Mouse (Mus musculus): ENCODE results near the gene Paqr8. TPM values are rescaled to one million over a fixed set of nuclear protein-coding genes. Genes with fewer than 3 reads are reported as not detected.

The Paqr8 gene
- polyA plus RNA-seq, 1 experiment from 2014 or later = 0.68 TPM

DNA sequence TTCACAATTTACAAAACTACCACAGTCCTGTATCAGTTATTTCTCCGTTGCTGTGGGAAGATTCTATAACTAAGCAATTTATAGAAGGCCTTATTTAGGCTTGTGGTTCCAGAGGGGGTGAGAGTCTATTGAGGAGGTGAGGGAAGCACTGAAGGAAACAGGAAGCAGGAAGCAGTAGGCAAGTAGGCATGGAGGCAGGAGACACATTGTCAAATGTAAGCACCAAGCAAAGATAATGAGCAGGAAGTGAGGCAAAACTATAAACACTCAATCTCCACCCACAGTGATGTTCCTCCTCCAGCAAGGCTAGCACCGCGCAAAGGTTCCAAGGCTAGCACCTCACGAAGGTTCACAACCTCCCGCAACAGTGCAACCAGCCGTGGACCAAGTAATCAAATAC is 91.4 kb downstream of the Paqr8 start:
- no peak overlapping the region for H3K4me3 ChIP-seq
- no peak overlapping the region for H3K27ac ChIP-seq
- no peaks in the 10 kb centered on the region for H3K9me3 ChIP-seq (replicated peaks)
- no peak overlapping the region for H3K4me2 ChIP-seq
- no peak for ATAC-seq
- H3K36me3 ChIP-seq = no peaks in the 10 kb centered on the region
- whole genome bisulfite sequencing (ENCODE audit: insufficient replicate concordance) = 73% methylated on average over 6 of the region's 6 CpGs
- peaks cover 5% of the 10 kb centered on the region; the same call in 1 of the 2 replicates for H3K4me1 ChIP-seq
- H3K9ac ChIP-seq = no peak overlapping the region
- H3K27me3 ChIP-seq (replicated peaks) = no peaks in the 10 kb centered on the region

DNA sequence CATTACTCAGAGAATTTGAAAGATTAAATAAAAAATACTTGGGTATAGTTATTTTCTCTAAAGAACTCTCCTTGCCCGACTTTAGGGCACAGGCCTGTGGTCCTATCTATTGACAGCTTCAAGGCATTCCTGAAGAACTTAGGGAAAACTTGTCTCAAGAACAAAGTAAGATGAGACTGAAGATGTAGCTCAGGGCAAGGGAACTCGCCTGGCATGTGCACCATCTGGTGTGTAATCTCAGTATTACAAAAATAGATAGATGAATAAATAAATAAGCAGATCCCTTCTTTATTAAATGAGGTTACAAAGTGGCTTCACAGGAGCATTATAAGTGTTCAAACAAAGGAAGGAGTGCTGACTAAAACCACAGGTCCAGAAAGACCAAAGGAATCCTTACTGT is 93.7 kb downstream of the Paqr8 start:
- Histone ChIP-seq H3K9ac (no peak overlapping the region), H3K27me3 (replicated peaks) (no peaks in the 10 kb centered on the region), H3K4me3 (no peak overlapping the region), H3K36me3 (no peaks in the 10 kb centered on the region), H3K27ac (no peak overlapping the region), H3K9me3 (replicated peaks) (no peaks in the 10 kb centered on the region), H3K4me2 (no peak overlapping the region), H3K4me1 (peaks cover 5% of the 10 kb centered on the region; the same call in 1 of the 2 replicates)
- WGBS (ENCODE audit: insufficient replicate concordance) = 53% methylated on average over 2 of the region's 2 CpGs
- ATAC-seq = no peak

DNA sequence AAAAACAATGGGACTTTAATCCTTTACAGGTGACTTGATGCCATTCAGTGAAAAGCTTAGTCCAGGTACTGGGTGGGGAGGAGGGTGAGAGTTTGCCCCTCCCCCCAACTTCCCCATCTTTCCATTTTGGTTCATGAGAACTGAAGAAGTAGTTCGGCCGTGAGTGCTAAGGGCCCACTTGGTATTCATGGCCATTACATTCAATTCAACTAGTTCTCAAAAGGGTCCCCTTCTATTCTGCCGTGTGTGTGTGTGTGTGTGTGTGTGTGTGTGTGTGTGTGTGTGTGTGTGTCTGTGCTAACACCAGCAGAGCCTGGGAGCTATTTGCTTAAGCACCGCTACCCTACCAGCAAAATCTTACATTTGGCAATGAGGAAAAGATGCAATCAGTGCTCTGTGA is 94.2 kb downstream of the Paqr8 start:
- Histone ChIP-seq H3K9me3 (replicated peaks) (no peaks in the 10 kb centered on the region), H3K4me3 (no peak overlapping the region), H3K9ac (no peak overlapping the region), H3K4me1 (peaks cover 5% of the 10 kb centered on the region; the same call in 1 of the 2 replicates), H3K27ac (no peak overlapping the region), H3K4me2 (no peak overlapping the region), H3K36me3 (no peaks in the 10 kb centered on the region), H3K27me3 (replicated peaks) (no peaks in the 10 kb centered on the region)
- ATAC-seq = no peak
- WGBS (ENCODE audit: insufficient replicate concordance) = 61% methylated on average over 4 of the region's 4 CpGs

DNA sequence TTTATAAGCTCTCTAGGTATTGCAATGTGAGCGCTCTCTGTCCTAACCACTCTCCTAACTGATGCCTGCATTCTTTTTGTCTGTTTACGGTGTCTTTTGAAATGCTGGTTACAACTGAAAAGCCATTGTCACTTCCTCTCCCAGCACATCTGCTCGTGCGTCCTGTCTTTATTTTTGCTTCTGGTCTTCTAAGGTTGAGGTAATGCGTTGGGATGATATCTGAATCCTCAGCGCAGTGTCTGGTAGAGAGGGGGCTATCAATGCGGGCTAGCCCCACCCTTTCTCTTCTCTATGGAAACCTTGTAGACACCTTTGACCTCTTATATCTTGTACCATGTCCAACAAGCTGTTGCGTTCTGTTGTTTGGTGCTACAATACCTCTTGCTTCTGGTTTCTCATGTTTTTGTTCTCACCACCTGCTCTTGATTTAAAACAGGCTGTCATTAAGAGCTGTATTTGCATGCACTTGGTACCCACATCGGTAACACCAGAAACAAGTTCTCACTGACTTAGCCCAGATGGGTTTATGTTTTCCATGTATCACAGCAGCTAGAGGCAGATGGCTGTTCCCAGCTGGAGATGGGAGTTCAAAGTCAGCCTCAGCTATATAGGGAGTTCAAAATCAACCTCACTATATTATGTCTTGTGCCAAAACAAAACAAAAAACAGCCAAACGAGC is 96.1 kb downstream of the Paqr8 start:
- Histone ChIP-seq H3K27me3 (replicated peaks) (no peaks in the 10 kb centered on the region), H3K9ac (no peak overlapping the region), H3K36me3 (no peaks in the 10 kb centered on the region), H3K9me3 (replicated peaks) (no peaks in the 10 kb centered on the region), H3K4me3 (no peak overlapping the region), H3K27ac (no peak overlapping the region), H3K4me1 (peaks cover 5% of the 10 kb centered on the region; the same call in 1 of the 2 replicates), H3K4me2 (no peak overlapping the region)
- WGBS (ENCODE audit: insufficient replicate concordance) = 40% methylated on average over 10 of the region's 10 CpGs
- ATAC-seq = no peak

Other genes starting within 250 kb of the Paqr8 start
- gene Il17a, start 159.7 kb upstream of the Paqr8 start, polyA plus RNA-seq (2016; fragmentation: Nextera tagmentation; extraction: Ambion mirVana) = not detected in 2 replicates
- gene Il17f, start 100.0 kb upstream of the Paqr8 start, polyA plus RNA-seq (2016; fragmentation: Nextera tagmentation; extraction: Ambion mirVana) = 0.23 TPM in 1 of 2 replicates, not detected in the other
- 203 and 204 TPM in 2 replicates for gene Mcm3, start 70.3 kb upstream of the Paqr8 start, polyA plus RNA-seq (2016; fragmentation: Nextera tagmentation; extraction: Ambion mirVana)
- gene Efhc1, start 61.0 kb downstream of the Paqr8 start, polyA plus RNA-seq (2016; fragmentation: Nextera tagmentation; extraction: Ambion mirVana) = 0.62 and 0.77 TPM in 2 replicates
- gene Tram2, start 188.6 kb downstream of the Paqr8 start, polyA plus RNA-seq (2016; fragmentation: Nextera tagmentation; extraction: Ambion mirVana) = 1.6 and 1.7 TPM in 2 replicates